Mouse (Mus musculus): Measurements from ENCODE around the gene Glipr1l2. TPM values are rescaled to one million over a fixed set of nuclear protein-coding genes. Genes with fewer than 3 reads are reported as not detected.
A peak's percentile ranks its signal among the peaks of the same experiment; 100 is the strongest.
"Not testable (repeated sequence)": the region's sequence is repeated elsewhere in the genome, so short reads cannot be mapped to it uniquely, and the experiment has no call there.

Gene Glipr1l2
- not detected for total RNA-seq (2021)
- long read RNA-seq, experiment 1 = 0 reads
- long read RNA-seq, experiment 2 = 0 reads

- no peak for DNase-seq (ENCODE audit: low spot score in 2 of 2)
Measured at GRCm38 (mm10) chr10:112083157-112083556, at the start of gene Glipr1l2. TSS of gene Glipr1l2 (plus strand) at chr10:112083354.

GRCm38 (mm10) chr10:112043523-112043922 is 39.6 kb upstream of the Glipr1l2 start:
- DNase-seq (ENCODE audit: low spot score in 2 of 2) = not testable (repeated sequence)

GRCm38 (mm10) chr10:112044283-112044682 is 38.9 kb upstream of the Glipr1l2 start:
- DNase-seq (ENCODE audit: low spot score in 2 of 2) = not testable (repeated sequence)

GRCm38 (mm10) chr10:112051220-112051619 is 31.9 kb upstream of the Glipr1l2 start:
- no peak for DNase-seq (ENCODE audit: low spot score in 2 of 2)

GRCm38 (mm10) chr10:112051956-112052355 is 31.2 kb upstream of the Glipr1l2 start:
- not testable (repeated sequence) for DNase-seq (ENCODE audit: low spot score in 2 of 2)

GRCm38 (mm10) chr10:112059702-112060582 is 23.2 kb upstream of the Glipr1l2 start, which contains the start of gene Glipr1l1:
TSS of gene Glipr1l1 (plus strand) at chr10:112060189.
- DNase-seq (ENCODE audit: low spot score in 2 of 2) = peak in 1 of 2 experiments; percentile 39

GRCm38 (mm10) chr10:112060583-112060934 is 22.6 kb upstream of the Glipr1l2 start:
- not testable (repeated sequence) for DNase-seq (ENCODE audit: low spot score in 2 of 2)

- DNase-seq (ENCODE audit: low spot score in 2 of 2) = no peak
Measured at GRCm38 (mm10) chr10:112080044-112080443, 3.1 kb upstream of the Glipr1l2 start.

- DNase-seq (ENCODE audit: low spot score in 2 of 2) = peak in 1 of 2 experiments; percentile 33
Measured at GRCm38 (mm10) chr10:112105785-112106184, 22.6 kb downstream of the Glipr1l2 start.

- no peak for DNase-seq (ENCODE audit: low spot score in 2 of 2)
Measured at GRCm38 (mm10) chr10:112110401-112110800, 27.2 kb downstream of the Glipr1l2 start.

- not testable (repeated sequence) for DNase-seq (ENCODE audit: low spot score in 2 of 2)
Measured at GRCm38 (mm10) chr10:112125090-112125489, 41.9 kb downstream of the Glipr1l2 start.

- not testable (repeated sequence) for DNase-seq (ENCODE audit: low spot score in 2 of 2)
Measured at GRCm38 (mm10) chr10:112127682-112128230, 44.6 kb downstream of the Glipr1l2 start.

- no peak for DNase-seq (ENCODE audit: low spot score in 2 of 2)
Measured at GRCm38 (mm10) chr10:112132194-112132593, 49.0 kb downstream of the Glipr1l2 start.

- peak in 1 of 2 experiments; percentile 10 for DNase-seq (ENCODE audit: low spot score in 2 of 2)
Measured at GRCm38 (mm10) chr10:112138050-112138870, 55.1 kb downstream of the Glipr1l2 start.

- no peak for DNase-seq (ENCODE audit: low spot score in 2 of 2)
Measured at GRCm38 (mm10) chr10:112138871-112139430, 55.8 kb downstream of the Glipr1l2 start.

- no peak for DNase-seq (ENCODE audit: low spot score in 2 of 2)
Measured at GRCm38 (mm10) chr10:112139834-112140233, 56.7 kb downstream of the Glipr1l2 start.

Other genes starting within 250 kb of the Glipr1l2 start
- gene Krr1, start 110.7 kb upstream of the Glipr1l2 start, total RNA-seq (2021) = 10 to 100 TPM; 25.1 to 25.2 TPM
- under 1 TPM; 0.91 to 0.93 TPM for gene Glipr1, start 80.7 kb upstream of the Glipr1l2 start, total RNA-seq (2021)
- gene Glipr1l1, start 23.2 kb upstream of the Glipr1l2 start, total RNA-seq (2021) = not detected
- gene Glipr1l3, start 77.0 kb downstream of the Glipr1l2 start, total RNA-seq (2021) = not detected
- gene Caps2, start 80.3 kb downstream of the Glipr1l2 start, total RNA-seq (2021) = under 1 TPM in 1 of 2 experiments, not detected in 1; 0.10 TPM
- gene Kcnc2, start 187.8 kb downstream of the Glipr1l2 start, total RNA-seq (2021) = 1 to 10 TPM; 1.1 TPM

Data from gastrocnemius, postnatal 4 days (tissue).